Mouse (Mus musculus): ENCODE measurements around the gene Otulin.

DNA sequence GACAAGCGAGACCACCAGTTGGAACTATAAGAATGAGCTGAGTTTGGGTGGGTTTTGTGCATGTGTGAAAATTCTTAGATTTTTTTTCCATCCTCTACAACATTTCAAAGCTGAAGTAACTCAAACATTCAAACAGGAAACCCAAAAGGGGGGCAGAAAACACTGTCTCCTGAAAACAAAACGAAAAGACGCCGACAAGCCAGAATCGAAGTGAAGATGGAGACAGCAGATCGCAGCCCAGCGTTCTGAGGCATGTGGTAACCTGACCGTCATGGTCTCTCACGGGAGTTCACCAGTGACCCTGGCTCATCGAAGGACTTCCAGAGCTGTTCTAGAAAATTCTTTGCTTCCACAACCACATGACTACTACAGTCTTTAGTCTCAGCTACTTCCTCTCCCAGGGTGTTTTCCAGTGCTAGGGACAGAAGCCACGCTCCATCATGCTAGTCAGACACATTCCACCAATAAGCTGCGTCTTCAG lies 39.5 kb upstream of the Otulin start:
- TF ChIP-seq CTCF (IDR thresholded peaks at IDR 0.05; ENCODE audit: low read depth) (no peak), EP300 (IDR thresholded peaks at IDR 0.05; ENCODE audit: low read depth) (no peak)

Data from liver, embryonic 14.5 days (tissue).